Comparison of ENCODE assay signal across 31 mouse cellular contexts in genomic region chr2:32525816-32526215, GRCm38 (mm10). TPM values are rescaled to one million over a fixed set of nuclear protein-coding genes. Genes with fewer than 3 reads are reported as not detected.
DNase-seq lines count a peak whose midpoint lies in the region; ATAC-seq and TF ChIP-seq lines count a peak whose summit lies in the region.
"Had no signal": no experiment of that assay in that cellular context is flagged by ENCODE, and none has a peak within 500 bp of the region (broad histone marks: within the 10 kb centered on the region; RNA-seq: fewer than 3 reads in every experiment).

No protein-coding gene starts in this region.

- peak overlapping the region; percentile 32 for H3K4me3 ChIP-seq in kidney, adult 2 months (ENCODE audit: insufficient read depth, low read depth, low read length)
- H3K4me3 ChIP-seq in kidney, embryonic 15.5 days (replicated peaks), result no peak overlapping the region
- no peak overlapping the region for H3K4me3 ChIP-seq in midbrain, embryonic 11.5 days (ENCODE audit: low read depth, low read length)
- H3K4me3 ChIP-seq in midbrain, embryonic 14.5 days (replicated peaks; ENCODE audit: low read depth, low read length), result no peak overlapping the region
- H3K4me3 ChIP-seq: erythroblast, embryonic 14.5 days; hindbrain, embryonic 10.5 days; hindbrain, embryonic 15.5 days; limb, embryonic 10.5 days; limb, embryonic 15.5 days had no signal

- ATAC-seq in kidney, embryonic 15.5 days (replicated peaks; ENCODE audit: low FRiP score), result no peak
- no peak for ATAC-seq in midbrain, embryonic 11.5 days (ENCODE audit: low FRiP score)
- no peak for ATAC-seq in midbrain, embryonic 14.5 days (ENCODE audit: low FRiP score, low TSS enrichment)
- ATAC-seq: forebrain, embryonic 14.5 days; inflammation-experienced regulatory T-cells, adult 6 months; midbrain, embryonic 16.5 days; Patski had no signal

- no peak overlapping the region for H3K4me2 ChIP-seq in kidney, embryonic 15.5 days
- H3K4me2 ChIP-seq in midbrain, embryonic 11.5 days, result no peak overlapping the region
- no peak overlapping the region for H3K4me2 ChIP-seq in midbrain, embryonic 14.5 days (ENCODE audit: low read length)
- H3K4me2 ChIP-seq: hindbrain, embryonic 15.5 days; limb, embryonic 15.5 days; lung, embryonic 14.5 days had no signal

- no peak for TF ChIP-seq POLR2A in kidney, adult 2 months (IDR thresholded peaks at IDR 0.05; ENCODE audit: low read depth, low read length)

- H3K36me3 ChIP-seq in kidney, adult 2 months (ENCODE audit: control insufficient read depth, insufficient read depth, low read length), result no peaks in the 10 kb centered on the region
- H3K36me3 ChIP-seq in kidney, embryonic 15.5 days, result no peaks in the 10 kb centered on the region
- H3K36me3 ChIP-seq in midbrain, embryonic 11.5 days (ENCODE audit: control insufficient read depth, insufficient read depth, low read length), result no peaks in the 10 kb centered on the region
- no peaks in the 10 kb centered on the region for H3K36me3 ChIP-seq in midbrain, embryonic 14.5 days (ENCODE audit: control insufficient read depth, insufficient read depth, low read length)
- H3K36me3 ChIP-seq: hindbrain, embryonic 10.5 days; hindbrain, embryonic 15.5 days; limb, embryonic 10.5 days; limb, embryonic 15.5 days had no signal

- H3K9me3 ChIP-seq in kidney, embryonic 15.5 days (replicated peaks), result no peaks in the 10 kb centered on the region
- no peaks in the 10 kb centered on the region for H3K9me3 ChIP-seq in midbrain, embryonic 11.5 days (ENCODE audit: control insufficient read depth, low read length)
- no peaks in the 10 kb centered on the region for H3K9me3 ChIP-seq in midbrain, embryonic 14.5 days (ENCODE audit: control insufficient read depth, low read length)
- H3K9me3 ChIP-seq: hindbrain, embryonic 10.5 days; hindbrain, embryonic 15.5 days; limb, embryonic 10.5 days; limb, embryonic 15.5 days had no signal

- H3K27ac ChIP-seq in kidney, adult 2 months (ENCODE audit: insufficient read depth, low read depth, low read length), result peak overlapping the region; percentile 95
- H3K27ac ChIP-seq in kidney, embryonic 15.5 days, result no peak overlapping the region
- H3K27ac ChIP-seq in midbrain, embryonic 11.5 days (ENCODE audit: low read depth, low read length), result no peak overlapping the region
- H3K27ac ChIP-seq in midbrain, embryonic 14.5 days (replicated peaks; ENCODE audit: low read depth, low read length), result no peak overlapping the region
- H3K27ac ChIP-seq: hindbrain, embryonic 10.5 days; hindbrain, embryonic 15.5 days; limb, embryonic 10.5 days; limb, embryonic 15.5 days; liver, embryonic 14.5 days had no signal

- whole genome bisulfite sequencing in kidney, adult 2 months, result 71% methylated on average over 12 of the region's 12 CpGs
- 89% methylated on average over 12 of the region's 12 CpGs for WGBS in kidney, embryonic 15.5 days
- WGBS in midbrain, embryonic 11.5 days, result 89% methylated on average over 12 of the region's 12 CpGs
- 91% methylated on average over 12 of the region's 12 CpGs for WGBS in midbrain, embryonic 14.5 days

- no peak for TF ChIP-seq CTCF in kidney, adult 2 months (conservative IDR thresholded peaks at IDR 0.05; ENCODE audit: insufficient read depth, insufficient read length, low read depth, low read length)

- no peaks in the 10 kb centered on the region for H3K27me3 ChIP-seq in kidney, adult 2 months (replicated peaks; ENCODE audit: control insufficient read depth, insufficient read depth, low read length)
- no peaks in the 10 kb centered on the region for H3K27me3 ChIP-seq in kidney, embryonic 15.5 days
- no peaks in the 10 kb centered on the region for H3K27me3 ChIP-seq in midbrain, embryonic 11.5 days (ENCODE audit: control insufficient read depth, insufficient read depth, low read length)
- H3K27me3 ChIP-seq in midbrain, embryonic 14.5 days (ENCODE audit: control insufficient read depth, insufficient read depth, low read length), result no peaks in the 10 kb centered on the region
- H3K27me3 ChIP-seq: hindbrain, embryonic 15.5 days; limb, embryonic 15.5 days; Patski had no signal

- H3K9ac ChIP-seq in kidney, embryonic 15.5 days, result no peak overlapping the region
- no peak overlapping the region for H3K9ac ChIP-seq in midbrain, embryonic 11.5 days (ENCODE audit: low read length)
- H3K9ac ChIP-seq in midbrain, embryonic 14.5 days (replicated peaks; ENCODE audit: low read length), result no peak overlapping the region
- H3K9ac ChIP-seq: hindbrain, embryonic 15.5 days; limb, embryonic 15.5 days; liver, embryonic 14.5 days; lung, embryonic 14.5 days had no signal

- peak; percentile 65 for DNase-seq in adrenal gland, adult 8-10 months
- no peak for DNase-seq in adrenal gland, postnatal 4 days (ENCODE audit: low spot score in 2 of 2)
- DNase-seq in kidney, adult 2 months, result peak; percentile 81
- peak; percentile 41 for DNase-seq in midbrain, embryonic 11.5 days (ENCODE audit: low spot score, missing footprints)
- no peak for DNase-seq in midbrain, embryonic 14.5 days
- DNase-seq in layer of hippocampus, postnatal 36 days, result no peak
- DNase-seq: cerebellum, adult 18-20 months; cerebellum, postnatal 10 days; gastrocnemius, postnatal 14 days; heart, postnatal 14 days; lung, embryonic 14.5 days; lung, postnatal 14 days; right cerebral cortex, adult 18-20 months; thymus, adult 2 months; thymus, postnatal 36 days had no signal

- peaks cover 20% of the 10 kb centered on the region for H3K4me1 ChIP-seq in kidney, adult 2 months (ENCODE audit: control insufficient read depth, insufficient read depth, low read length)
- H3K4me1 ChIP-seq in kidney, embryonic 15.5 days, result peaks cover 12% of the 10 kb centered on the region; the same call in 1 of the 2 replicates
- H3K4me1 ChIP-seq in midbrain, embryonic 11.5 days (ENCODE audit: control insufficient read depth, insufficient read depth, low read length), result no peaks in the 10 kb centered on the region
- no peaks in the 10 kb centered on the region for H3K4me1 ChIP-seq in midbrain, embryonic 14.5 days (ENCODE audit: control insufficient read depth, insufficient read depth, low read length)
- H3K4me1 ChIP-seq: hindbrain, embryonic 15.5 days; limb, embryonic 15.5 days had no signal

RNA-seq across cellular contexts. Expression of gene Fam102a, which starts 9.3 kb away (rescaled TPM):
- total RNA-seq in adrenal gland, adult 8-10 months (2022), result 10 to 100 TPM; 39.5 to 50.2 (median 47.2) TPM
- total RNA-seq in adrenal gland, postnatal 4 days (2021), result 10 to 100 TPM; 36.6 to 38.0 TPM
- 39.0 and 40.2 TPM in 2 replicates for polyA plus RNA-seq in kidney, adult 2 months (2012; rRNA removed)
- polyA plus RNA-seq in kidney, embryonic 15.5 days (2015; fragmentation: Nextera tagmentation; extraction: Ambion mirVana), result 14.5 and 15.0 TPM in 2 replicates
- 6.3 and 6.8 TPM in 2 replicates for polyA plus RNA-seq in midbrain, embryonic 11.5 days (2014; fragmentation: Nextera tagmentation; extraction: Ambion mirVana)
- 6.9 and 7.8 TPM in 2 replicates for polyA plus RNA-seq in midbrain, embryonic 14.5 days (2014; fragmentation: Nextera tagmentation; extraction: Ambion mirVana)
- 10 to 100 TPM; 69.4 to 69.8 TPM for total RNA-seq in layer of hippocampus, postnatal 36 days (2021)

RNA-seq across cellular contexts. Expression of gene Dpm2, which starts 44.8 kb away (rescaled TPM):
- 10 to 100 TPM; 57.1 to 68.1 (median 62.4) TPM for total RNA-seq in adrenal gland, adult 8-10 months (2022)
- 10 to 100 TPM; 61.9 to 64.5 TPM for total RNA-seq in adrenal gland, postnatal 4 days (2021)
- polyA plus RNA-seq in kidney, adult 2 months (2012; rRNA removed), result 120 and 138 TPM in 2 replicates
- 103 and 107 TPM in 2 replicates for polyA plus RNA-seq in kidney, embryonic 15.5 days (2015; fragmentation: Nextera tagmentation; extraction: Ambion mirVana)
- polyA plus RNA-seq in midbrain, embryonic 11.5 days (2014; fragmentation: Nextera tagmentation; extraction: Ambion mirVana), result 103 and 110 TPM in 2 replicates
- polyA plus RNA-seq in midbrain, embryonic 14.5 days (2014; fragmentation: Nextera tagmentation; extraction: Ambion mirVana), result 138 and 165 TPM in 2 replicates
- 10 to 100 TPM; 69.1 to 81.8 TPM for total RNA-seq in layer of hippocampus, postnatal 36 days (2021)

RNA-seq across cellular contexts. Expression of gene Pip5kl1, which starts 48.8 kb away (rescaled TPM):
- total RNA-seq in adrenal gland, adult 8-10 months (2022), result under 1 TPM in 1 of 4 experiments, not detected in 3; 0.46 TPM
- total RNA-seq in adrenal gland, postnatal 4 days (2021), result under 1 TPM; 0.31 to 0.73 TPM
- 0.14 TPM in 1 of 2 replicates, not detected in the other for polyA plus RNA-seq in kidney, adult 2 months (2012; rRNA removed)
- polyA plus RNA-seq in kidney, embryonic 15.5 days (2015; fragmentation: Nextera tagmentation; extraction: Ambion mirVana), result 2.0 and 2.7 TPM in 2 replicates
- 2.0 and 2.1 TPM in 2 replicates for polyA plus RNA-seq in midbrain, embryonic 11.5 days (2014; fragmentation: Nextera tagmentation; extraction: Ambion mirVana)
- polyA plus RNA-seq in midbrain, embryonic 14.5 days (2014; fragmentation: Nextera tagmentation; extraction: Ambion mirVana), result 7.1 and 11.5 TPM in 2 replicates
- total RNA-seq in layer of hippocampus, postnatal 36 days (2021), result 1 to 10 TPM; 2.9 to 3.8 TPM
- total RNA-seq: common myeloid progenitor, adult 5-6 weeks; gastrocnemius, postnatal 14 days; granulocyte monocyte progenitor cell, adult 5-6 weeks; heart, postnatal 14 days had no signal
- polyA plus RNA-seq: erythroblast, embryonic 14.5 days; heart, embryonic 14.5 days; inflammation-experienced regulatory T-cells, adult 6 months had no signal

RNA-seq across cellular contexts. Expression of gene 9430097D07Rik, which starts 49.7 kb away (rescaled TPM):
- not detected for total RNA-seq in adrenal gland, adult 8-10 months (2022)
- not detected for total RNA-seq in adrenal gland, postnatal 4 days (2021)
- not detected in 2 replicates for polyA plus RNA-seq in kidney, adult 2 months (2012; rRNA removed)
- 0.10 and 0.17 TPM in 2 replicates for polyA plus RNA-seq in kidney, embryonic 15.5 days (2015; fragmentation: Nextera tagmentation; extraction: Ambion mirVana)
- polyA plus RNA-seq in midbrain, embryonic 11.5 days (2014; fragmentation: Nextera tagmentation; extraction: Ambion mirVana), result 0.25 and 0.49 TPM in 2 replicates
- polyA plus RNA-seq in midbrain, embryonic 14.5 days (2014; fragmentation: Nextera tagmentation; extraction: Ambion mirVana), result 0.29 and 1.3 TPM in 2 replicates
- total RNA-seq in layer of hippocampus, postnatal 36 days (2021), result 1 to 10 TPM in 1 of 2 experiments, under 1 TPM in 1; 0.37 to 1.0 TPM
- total RNA-seq: common myeloid progenitor, adult 5-6 weeks; gastrocnemius, postnatal 14 days; granulocyte monocyte progenitor cell, adult 5-6 weeks; heart, postnatal 14 days; neutrophil, adult 5-6 weeks had no signal
- polyA plus RNA-seq: erythroblast, embryonic 14.5 days; heart, embryonic 14.5 days; limb, embryonic 15.5 days; lung, embryonic 14.5 days; spleen, adult 2 months; thymus, adult 2 months had no signal

Comparison
In these comparisons a context has a peak if more than half of its experiments do, and no peak if none do; other contexts are left out.
1. DNase-seq: peak in adrenal gland, adult 8-10 months (single experiment), kidney, adult 2 months (single experiment) and midbrain, embryonic 11.5 days (single experiment); none in adrenal gland, postnatal 4 days (0 of 2), midbrain, embryonic 14.5 days (single experiment) and layer of hippocampus, postnatal 36 days (0 of 2).